Mouse (Mus musculus): ENCODE data around the gene Gas6.

GRCm38 (mm10) chr8:13516728-13517127, 22.4 kb upstream of the Gas6 start:
- TF ChIP-seq CTCF (IDR thresholded peaks at IDR 0.05; ENCODE audit: low read depth, low read length) (no peak), POLR2AphosphoS5 (IDR thresholded peaks at IDR 0.05; ENCODE audit: insufficient replicate concordance, low read depth, low read length) (no peak), GATA2 (IDR thresholded peaks at IDR 0.05; ENCODE audit: borderline replicate concordance, low read depth, low read length) (no peak)

All from G1E (cell line).